Mouse (Mus musculus) neural tube, embryonic 11.5 days (tissue): ENCODE data around the gene Phc3. TPM values are rescaled to one million over a fixed set of nuclear protein-coding genes. Genes with fewer than 3 reads are reported as not detected.

Source experiments
- ATAC-seq: fragments of 200-750 bp; cut with Nextera tagmentation; 2 replicates; pipeline ENCODE4 v1.8.0; 2017; ENCODE audit warnings: moderate number of reproducible peaks, mild to moderate bottlenecking, moderate TSS enrichment, moderate library complexity; ENCODE audit not compliant: insufficient read depth, low FRiP score, low TSS enrichment
- DNase-seq: peaks from one replicate; pipeline ENCODE4 v3.0.0-alpha.2; 2015; ENCODE audit warnings: low spot score
- H3K27ac ChIP-seq: fragments of 300-500 bp; sonication (generic); 2 replicates; pipeline ENCODE4 v1.5.1; 2014; ENCODE audit warnings: low read depth, mild to moderate bottlenecking, low read length
- H3K27me3 ChIP-seq: fragments of 300-500 bp; sonication (generic); 2 replicates; pipeline ENCODE4 v1.6.1; 2014; ENCODE audit warnings: mild to moderate bottlenecking, low read length, mixed read lengths; ENCODE audit not compliant: control insufficient read depth, insufficient read depth
- H3K36me3 ChIP-seq: fragments of 300-500 bp; sonication (generic); 2 replicates; pipeline ENCODE4 v1.6.1; 2014; ENCODE audit warnings: mild to moderate bottlenecking, low read length, moderate library complexity, mixed read lengths; ENCODE audit not compliant: control insufficient read depth, insufficient read depth
- H3K4me1 ChIP-seq: fragments of 300-500 bp; sonication (generic); 2 replicates; pipeline ENCODE4 v1.6.1; 2014; ENCODE audit warnings: low read length, mixed read lengths; ENCODE audit not compliant: control insufficient read depth, insufficient read depth
- H3K4me2 ChIP-seq: fragments of 300-500 bp; sonication (generic); 2 replicates; pipeline ENCODE4 v1.6.1; 2014; ENCODE audit warnings: low read depth, mild to moderate bottlenecking, moderate library complexity
- H3K4me3 ChIP-seq: fragments of 300-500 bp; sonication (generic); 2 replicates; pipeline ENCODE4 v1.5.1; 2014; ENCODE audit warnings: low read depth, low read length
- H3K9ac ChIP-seq: fragments of 300-500 bp; sonication (generic); 2 replicates; pipeline ENCODE4 v1.6.1; 2014; ENCODE audit warnings: mild to moderate bottlenecking, low read length
- H3K9me3 ChIP-seq: fragments of 300-500 bp; sonication (generic); 2 replicates; pipeline ENCODE4 v1.6.1; 2016; ENCODE audit warnings: low read length; ENCODE audit not compliant: control insufficient read depth
- WGBS: fragments of 180-500 bp; shearing (Covaris S2); extraction: QIAGEN DNeasy Blood & Tissue Kit; methylation state at CpG from one replicate; pipeline ENCODE4 v1.1.7; 2014; 5-methylcytosine and 5-hydroxymethylcytosine counted together
- polyA plus RNA-seq: library from polyadenylated mRNA; unstranded; fragments of >200 nt; fragmentation: Nextera tagmentation; extraction: Ambion mirVana; gene quantifications from 2 replicates; pipeline ENCODE4 v1.2.1, GENCODE M21; 2014

The Phc3 gene
- polyA plus RNA-seq, 1 experiment from 2014 or later, result 5.2 TPM

DNA sequence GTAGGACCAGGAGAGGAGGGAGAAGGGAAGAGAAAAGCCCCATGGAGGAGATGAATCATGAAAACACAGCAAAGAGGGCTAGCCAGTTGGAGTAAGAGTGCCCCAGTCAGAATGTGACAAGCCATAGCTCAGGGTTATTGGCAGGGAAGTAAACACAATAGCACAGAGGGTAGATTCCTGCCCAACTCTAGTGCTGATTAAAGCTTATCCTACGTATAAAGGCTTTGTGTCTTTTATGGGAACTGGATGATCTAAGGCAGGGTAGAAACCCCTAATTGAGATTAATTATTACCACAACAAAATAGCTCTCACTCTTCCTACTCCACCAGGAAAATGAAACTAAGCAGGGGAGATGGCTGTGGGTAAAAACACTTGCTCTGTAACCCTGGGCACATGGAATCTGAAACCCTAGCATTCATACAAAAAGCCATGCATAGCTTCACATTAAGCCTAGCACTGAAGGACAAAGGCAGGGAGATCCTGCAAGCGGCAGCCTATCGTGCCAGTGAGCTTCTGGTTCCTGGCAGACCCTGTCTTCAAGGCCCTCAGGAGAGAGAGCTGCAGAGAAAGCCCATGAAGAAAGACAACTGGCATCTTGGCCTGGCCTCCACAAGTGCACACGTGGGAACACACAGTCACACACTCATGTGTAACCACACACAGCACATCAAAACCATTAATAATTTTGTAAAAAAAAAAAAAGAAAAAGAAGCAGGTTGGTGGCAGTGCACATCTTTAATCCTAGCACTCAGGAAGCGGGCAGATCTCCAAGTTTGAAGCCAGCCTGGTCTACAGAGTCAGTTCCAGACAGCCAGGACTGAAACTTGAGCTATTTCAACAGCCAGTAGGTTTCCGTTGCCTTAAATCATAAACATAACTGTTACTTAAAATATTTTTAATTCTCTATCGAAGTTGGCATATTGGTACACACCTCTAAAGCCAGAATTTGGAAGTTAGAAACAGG lies 9.1 kb downstream of the Phc3 start:
- H3K36me3 ChIP-seq, result peaks cover 14% of the 10 kb centered on the region

DNA sequence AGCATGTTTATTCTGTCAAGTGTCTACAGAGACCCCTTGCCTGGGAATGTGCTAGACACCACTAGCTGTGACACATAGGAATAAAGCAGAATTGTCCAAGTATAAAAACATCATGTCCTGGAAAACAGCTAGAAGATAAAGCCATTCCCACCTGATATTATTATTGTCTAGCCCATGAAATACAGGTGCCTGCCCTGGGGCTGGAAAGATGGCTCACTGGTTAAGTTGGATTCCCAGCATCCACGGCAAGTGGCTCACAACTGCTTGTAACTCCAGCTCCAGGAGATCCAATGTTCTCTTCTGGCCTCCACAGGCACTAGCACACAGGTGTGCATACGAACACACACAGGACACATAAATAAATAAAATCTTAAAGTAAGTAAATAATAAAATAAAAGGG lies 10.5 kb downstream of the Phc3 start:
- ATAC-seq, result no peak
- 94% methylated on average over 2 of the region's 2 CpGs for WGBS

More for the DNA sequence above, 9.1 kb downstream of the Phc3 start:
- no peak for DNase-seq
- Histone ChIP-seq H3K4me2 (no peak overlapping the region), H3K4me1 (no peaks in the 10 kb centered on the region), H3K27me3 (no peaks in the 10 kb centered on the region), H3K9ac (no peak overlapping the region), H3K27ac (no peak overlapping the region), H3K4me3 (no peak overlapping the region), H3K9me3 (no peaks in the 10 kb centered on the region)
- WGBS, result 86% methylated on average over 7 of the region's 7 CpGs
- ATAC-seq, result no peak

DNA sequence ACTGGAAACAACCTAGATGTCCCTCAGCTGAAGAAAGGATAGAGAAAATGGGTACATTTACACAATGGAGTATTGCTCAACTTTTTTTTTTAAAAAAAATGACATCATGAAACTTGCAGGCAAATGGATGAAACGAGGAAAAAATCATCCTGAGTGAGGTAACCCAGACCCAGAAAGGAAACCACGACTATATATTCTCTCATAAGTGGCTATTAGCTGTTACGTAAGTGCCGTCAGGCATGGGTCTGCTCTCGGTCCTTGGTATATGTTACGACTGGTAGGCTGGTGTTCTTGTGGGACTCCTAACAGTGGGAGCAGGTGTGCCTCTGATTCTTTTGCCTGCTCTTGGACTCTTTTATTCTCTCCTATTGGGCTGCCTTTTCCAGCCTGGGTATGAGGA lies 12.9 kb downstream of the Phc3 start:
- 91% methylated on average over 6 of the region's 6 CpGs for WGBS
- DNase-seq (no peak), ATAC-seq (no peak)
- H3K36me3 ChIP-seq, result peaks cover 10% of the 10 kb centered on the region
- no peaks in the 10 kb centered on the region for H3K9me3 ChIP-seq
- H3K27me3 ChIP-seq, result no peaks in the 10 kb centered on the region
- H3K4me3 ChIP-seq, result no peak overlapping the region
- H3K9ac ChIP-seq, result no peak overlapping the region
- H3K27ac ChIP-seq, result no peak overlapping the region
- no peaks in the 10 kb centered on the region for H3K4me1 ChIP-seq
- H3K4me2 ChIP-seq, result no peak overlapping the region

More for the DNA sequence above, 10.5 kb downstream of the Phc3 start:
- no peak overlapping the region for H3K27ac ChIP-seq
- H3K4me1 ChIP-seq, result no peaks in the 10 kb centered on the region
- H3K4me3 ChIP-seq, result no peak overlapping the region
- no peak for DNase-seq
- peaks cover 17% of the 10 kb centered on the region for H3K36me3 ChIP-seq
- no peaks in the 10 kb centered on the region for H3K27me3 ChIP-seq
- H3K4me2 ChIP-seq, result no peak overlapping the region
- no peaks in the 10 kb centered on the region for H3K9me3 ChIP-seq
- H3K9ac ChIP-seq, result no peak overlapping the region

DNA sequence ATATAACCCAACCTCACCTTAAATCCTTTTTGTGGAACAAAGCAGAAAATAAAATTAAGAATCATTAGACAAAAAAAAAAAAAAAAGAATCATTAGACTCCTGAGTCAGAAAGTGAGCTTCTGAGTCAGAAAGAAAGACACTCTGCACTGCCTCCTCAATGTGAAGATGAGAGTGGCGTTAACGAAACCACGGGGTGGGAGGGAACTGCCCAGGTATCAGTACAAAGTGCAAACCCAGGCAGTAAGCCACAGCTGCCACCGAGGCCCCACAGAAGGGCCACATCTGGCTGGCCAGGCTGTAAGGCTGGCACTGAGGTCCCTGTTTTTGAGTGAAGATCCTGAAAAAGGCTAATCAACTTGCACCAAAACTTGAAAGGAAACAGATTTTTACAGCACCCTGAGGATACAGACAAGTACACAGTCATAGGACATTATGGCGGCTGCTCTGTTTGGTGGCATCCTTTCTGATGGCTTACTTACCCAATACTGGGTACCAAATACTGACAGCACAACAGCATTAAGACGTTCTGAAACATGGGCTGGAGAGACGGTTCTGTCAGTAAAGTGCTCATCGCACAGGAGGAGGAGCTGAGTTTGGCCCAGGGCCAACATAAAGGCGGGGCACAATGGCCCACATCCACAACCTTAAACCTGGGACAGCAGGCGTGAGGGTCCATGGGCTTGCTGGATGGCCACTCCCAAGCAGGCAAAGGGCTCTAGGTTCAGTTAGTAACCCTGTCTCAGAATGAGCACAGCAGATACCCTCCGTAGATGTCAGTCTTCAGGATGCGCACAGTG lies 16.7 kb downstream of the Phc3 start:
- 93% methylated on average over 12 of the region's 12 CpGs for WGBS
- Histone ChIP-seq H3K9ac (no peak overlapping the region), H3K27ac (no peak overlapping the region), H3K27me3 (no peaks in the 10 kb centered on the region), H3K36me3 (peaks cover 10% of the 10 kb centered on the region; the same call in 1 of the 2 replicates), H3K4me3 (no peak overlapping the region), H3K4me2 (no peak overlapping the region), H3K9me3 (no peaks in the 10 kb centered on the region), H3K4me1 (no peaks in the 10 kb centered on the region)
- no peak for ATAC-seq
- no peak for DNase-seq

DNA sequence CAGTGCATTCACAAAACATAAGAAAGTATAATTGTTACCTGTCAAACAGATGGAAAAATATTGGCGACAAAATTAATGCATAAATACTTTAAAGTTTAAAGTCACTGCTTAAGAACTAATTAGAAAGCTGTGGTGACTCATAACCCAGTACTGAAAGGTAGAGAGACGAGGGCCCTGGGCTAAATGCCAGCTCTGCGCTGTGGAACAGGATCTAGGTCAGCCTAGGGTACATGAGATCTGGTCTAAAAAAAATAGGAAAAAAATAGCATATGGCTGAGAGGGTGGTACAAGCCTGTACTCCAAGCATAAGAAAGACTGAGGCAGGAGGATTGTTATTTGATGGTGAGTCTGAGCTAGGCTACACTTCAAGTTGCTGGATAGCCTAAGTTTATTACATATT lies 17.6 kb downstream of the Phc3 start:
- Histone ChIP-seq H3K9ac (no peak overlapping the region), H3K27me3 (no peaks in the 10 kb centered on the region), H3K4me3 (no peak overlapping the region), H3K27ac (no peak overlapping the region), H3K9me3 (no peaks in the 10 kb centered on the region), H3K4me2 (no peak overlapping the region), H3K36me3 (peaks cover 11% of the 10 kb centered on the region; the same call in 1 of the 2 replicates), H3K4me1 (no peaks in the 10 kb centered on the region)
- ATAC-seq, result no peak
- DNase-seq, result no peak
- WGBS, result 98% methylated on average over 3 of the region's 3 CpGs

DNA sequence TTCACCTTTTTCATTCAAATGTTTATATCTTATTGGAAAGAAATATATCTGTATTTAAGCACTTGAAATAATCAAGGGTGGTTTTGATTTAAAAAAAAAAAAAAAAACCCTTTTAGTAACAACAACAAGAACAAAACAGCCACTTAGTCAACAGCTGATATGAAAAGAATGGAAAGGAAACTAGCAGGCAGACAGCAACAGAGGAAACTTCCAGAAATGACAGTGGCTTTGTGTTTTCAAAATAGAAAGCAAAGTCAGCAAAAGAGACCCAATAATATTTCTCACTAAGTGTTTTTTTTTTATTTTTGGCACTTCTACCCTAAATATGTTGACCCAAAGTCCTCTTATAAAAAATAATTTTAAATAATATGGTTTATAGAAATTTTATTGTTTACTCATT lies 34.8 kb downstream of the Phc3 start:
- Histone ChIP-seq H3K9ac (no peak overlapping the region), H3K4me2 (no peak overlapping the region), H3K36me3 (peaks cover 8% of the 10 kb centered on the region; the same call in 1 of the 2 replicates), H3K4me1 (no peaks in the 10 kb centered on the region), H3K27ac (no peak overlapping the region), H3K9me3 (no peaks in the 10 kb centered on the region), H3K4me3 (no peak overlapping the region), H3K27me3 (no peaks in the 10 kb centered on the region)
- DNase-seq (no peak), ATAC-seq (no peak)

DNA sequence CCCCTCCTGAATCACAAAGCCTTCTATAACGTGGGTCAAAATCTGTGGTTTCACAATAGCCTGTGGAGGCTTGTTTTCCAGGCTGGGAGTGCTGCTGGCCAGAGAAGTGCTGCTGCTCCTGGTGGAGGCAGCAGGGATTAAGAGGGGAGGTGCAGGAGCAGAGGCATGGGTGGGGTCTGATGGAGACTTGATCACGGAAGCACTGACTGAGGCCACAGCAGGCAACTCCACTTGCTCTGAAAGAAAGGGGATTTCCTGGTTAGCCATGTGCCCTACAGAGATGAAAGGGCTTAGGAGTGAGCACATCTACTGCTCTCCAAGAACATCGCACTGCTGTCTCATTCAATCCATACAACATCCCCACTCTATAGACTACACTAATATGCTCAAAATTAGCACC lies 39.4 kb downstream of the Phc3 start:
- Histone ChIP-seq H3K4me1 (no peaks in the 10 kb centered on the region), H3K4me2 (no peak overlapping the region), H3K27me3 (no peaks in the 10 kb centered on the region), H3K27ac (no peak overlapping the region), H3K9ac (no peak overlapping the region), H3K4me3 (no peak overlapping the region), H3K9me3 (no peaks in the 10 kb centered on the region), H3K36me3 (peaks cover 6% of the 10 kb centered on the region; the same call in 1 of the 2 replicates)
- DNase-seq (no peak), ATAC-seq (no peak)
- 58% methylated on average over 3 of the region's 3 CpGs for WGBS

DNA sequence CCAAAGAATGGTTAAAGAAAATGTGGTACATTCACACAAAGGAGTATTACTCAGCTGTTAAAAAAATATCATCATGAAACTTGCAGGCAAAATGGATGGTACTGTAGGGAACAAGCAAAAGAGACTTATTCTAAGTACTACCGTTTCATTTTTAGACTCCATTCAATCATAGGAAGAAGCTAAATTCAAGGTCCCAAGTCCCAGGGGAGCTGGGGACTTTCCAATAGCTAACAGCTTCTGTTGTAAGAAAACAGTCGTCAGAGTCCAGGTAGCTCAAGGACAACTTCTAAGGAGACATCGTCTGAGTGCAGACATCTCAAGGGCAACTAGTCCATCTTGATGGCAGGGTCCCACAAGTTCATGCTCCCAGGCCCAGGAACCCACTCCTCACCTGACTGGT lies 41.6 kb downstream of the Phc3 start:
- Histone ChIP-seq H3K4me3 (no peak overlapping the region), H3K9me3 (no peaks in the 10 kb centered on the region), H3K27me3 (no peaks in the 10 kb centered on the region), H3K27ac (no peak overlapping the region), H3K36me3 (peaks cover 6% of the 10 kb centered on the region; the same call in 1 of the 2 replicates), H3K4me1 (no peaks in the 10 kb centered on the region), H3K4me2 (no peak overlapping the region), H3K9ac (no peak overlapping the region)
- DNase-seq (no peak), ATAC-seq (no peak)
- whole genome bisulfite sequencing, result 95% methylated on average over 3 of the region's 3 CpGs
